Mouse (Mus musculus) liver, embryonic 16.5 days (tissue): Measurements from ENCODE around the gene Ppef1. TPM values are rescaled to one million over a fixed set of nuclear protein-coding genes. Genes with fewer than 3 reads are reported as not detected.

Source experiments
- ATAC-seq: fragments of 200-750 bp; cut with Nextera tagmentation; 2 replicates; pipeline ENCODE4 v1.8.0; 2017; ENCODE audit warnings: low read depth, mild to moderate bottlenecking, moderate number of reproducible peaks, moderate library complexity
- H3K27ac ChIP-seq: fragments of 300-500 bp; sonication (generic); 2 replicates; pipeline ENCODE4 v1.5.1; 2014; ENCODE audit warnings: mild to moderate bottlenecking, low read length
- H3K27me3 ChIP-seq: fragments of 300-500 bp; sonication (generic); 2 replicates; pipeline ENCODE4 v1.6.1; 2014; ENCODE audit warnings: low read depth, low read length, mixed read lengths; ENCODE audit not compliant: control insufficient read depth, insufficient read depth
- H3K36me3 ChIP-seq: fragments of 300-500 bp; sonication (generic); 2 replicates; pipeline ENCODE4 v1.6.1; 2014; ENCODE audit warnings: mild to moderate bottlenecking; ENCODE audit not compliant: control insufficient read depth, insufficient read depth
- H3K4me1 ChIP-seq: fragments of 300-500 bp; sonication (generic); 2 replicates; pipeline ENCODE4 v1.6.1; 2014; ENCODE audit warnings: low read depth, low read length, mixed read lengths; ENCODE audit not compliant: control insufficient read depth
- H3K4me2 ChIP-seq: fragments of 300-500 bp; sonication (generic); 2 replicates; pipeline ENCODE4 v1.6.1; 2014; ENCODE audit warnings: low read depth, low read length, mixed read lengths
- H3K4me3 ChIP-seq: fragments of 300-500 bp; sonication (generic); 2 replicates; pipeline ENCODE4 v1.5.1; 2014; ENCODE audit warnings: low read depth, mild to moderate bottlenecking, low read length
- H3K9ac ChIP-seq: fragments of 300-500 bp; sonication (generic); 2 replicates; pipeline ENCODE4 v1.6.1; 2014; ENCODE audit warnings: low read depth, low read length
- H3K9me3 ChIP-seq: fragments of 300-500 bp; sonication (generic); replicated peaks from 2 replicates; pipeline ENCODE4 v1.6.1; 2016; ENCODE audit warnings: low read length; ENCODE audit not compliant: control insufficient read depth
- WGBS: fragments of 180-500 bp; shearing (Covaris S2); extraction: QIAGEN DNeasy Blood & Tissue Kit; methylation state at CpG from one replicate; pipeline ENCODE4 v1.1.7; 2014; ENCODE audit not compliant: insufficient replicate concordance; 5-methylcytosine and 5-hydroxymethylcytosine counted together
- polyA plus RNA-seq: library from polyadenylated mRNA; unstranded; fragments of >200 nt; fragmentation: Nextera tagmentation; extraction: Ambion mirVana; gene quantifications from 2 replicates; pipeline ENCODE4 v1.2.1, GENCODE M21; 2015

The Ppef1 gene
- polyA plus RNA-seq, 1 experiment from 2014 or later, result not detected

GRCm38 (mm10) chrX:160745399-160745798 is 9.8 kb upstream of the Ppef1 start:
- 47% methylated on average over 1 of the region's 1 CpGs for WGBS
- H3K9ac ChIP-seq, result no peak overlapping the region
- no peak for ATAC-seq
- no peaks in the 10 kb centered on the region for H3K27me3 ChIP-seq
- H3K36me3 ChIP-seq, result no peaks in the 10 kb centered on the region
- no peak overlapping the region for H3K4me3 ChIP-seq
- H3K9me3 ChIP-seq, result no peaks in the 10 kb centered on the region
- no peak overlapping the region for H3K27ac ChIP-seq
- no peak overlapping the region for H3K4me2 ChIP-seq
- H3K4me1 ChIP-seq, result no peaks in the 10 kb centered on the region

GRCm38 (mm10) chrX:160699171-160699570 is 36.4 kb downstream of the Ppef1 start:
- no peaks in the 10 kb centered on the region for H3K9me3 ChIP-seq
- H3K27ac ChIP-seq, result no peak overlapping the region
- no peak overlapping the region for H3K4me3 ChIP-seq
- ATAC-seq, result no peak
- no peaks in the 10 kb centered on the region for H3K36me3 ChIP-seq
- H3K9ac ChIP-seq, result no peak overlapping the region
- 45% methylated on average over 1 of the region's 1 CpGs for WGBS
- H3K4me1 ChIP-seq, result no peaks in the 10 kb centered on the region
- no peaks in the 10 kb centered on the region; the same call in 1 of the 2 replicates for H3K27me3 ChIP-seq
- H3K4me2 ChIP-seq, result no peak overlapping the region

- 45% methylated on average over 3 of the region's 3 CpGs for WGBS
- ATAC-seq, result no peak
Observed at GRCm38 (mm10) chrX:160691559-160691958, 44.0 kb downstream of the Ppef1 start.

GRCm38 (mm10) chrX:160690094-160690493 is 45.5 kb downstream of the Ppef1 start:
- no peak overlapping the region for H3K4me2 ChIP-seq
- H3K36me3 ChIP-seq, result no peaks in the 10 kb centered on the region
- no peaks in the 10 kb centered on the region for H3K9me3 ChIP-seq

More at GRCm38 (mm10) chrX:160691559-160691958, 44.0 kb downstream of the Ppef1 start:
- Histone ChIP-seq H3K9me3 (no peaks in the 10 kb centered on the region), H3K4me3 (no peak overlapping the region), H3K27me3 (no peaks in the 10 kb centered on the region), H3K9ac (no peak overlapping the region), H3K4me2 (no peak overlapping the region), H3K36me3 (no peaks in the 10 kb centered on the region), H3K4me1 (no peaks in the 10 kb centered on the region), H3K27ac (no peak overlapping the region)

GRCm38 (mm10) chrX:160669992-160670391 is 65.6 kb downstream of the Ppef1 start:
- no peak for ATAC-seq
- WGBS, result 50% methylated on average over 1 of the region's 1 CpGs

More at GRCm38 (mm10) chrX:160690094-160690493, 45.5 kb downstream of the Ppef1 start:
- H3K9ac ChIP-seq, result no peak overlapping the region
- WGBS, result 77% methylated on average over 2 of the region's 2 CpGs
- no peaks in the 10 kb centered on the region for H3K4me1 ChIP-seq
- H3K27me3 ChIP-seq, result no peaks in the 10 kb centered on the region
- no peak for ATAC-seq
- H3K4me3 ChIP-seq, result no peak overlapping the region
- H3K27ac ChIP-seq, result no peak overlapping the region

GRCm38 (mm10) chrX:160610882-160611644 is 124.5 kb downstream of the Ppef1 start:
- Histone ChIP-seq H3K4me2 (no peak overlapping the region), H3K27ac (no peak overlapping the region), H3K4me3 (no peak overlapping the region), H3K27me3 (no peaks in the 10 kb centered on the region), H3K4me1 (no peaks in the 10 kb centered on the region), H3K36me3 (no peaks in the 10 kb centered on the region), H3K9ac (no peak overlapping the region), H3K9me3 (no peaks in the 10 kb centered on the region)
- 40% methylated on average over 4 of the region's 4 CpGs for whole genome bisulfite sequencing
- no peak for ATAC-seq

More at GRCm38 (mm10) chrX:160669992-160670391, 65.6 kb downstream of the Ppef1 start:
- H3K4me3 ChIP-seq, result no peak overlapping the region
- H3K4me1 ChIP-seq, result no peaks in the 10 kb centered on the region
- H3K36me3 ChIP-seq, result no peaks in the 10 kb centered on the region
- no peaks in the 10 kb centered on the region for H3K27me3 ChIP-seq
- no peak overlapping the region for H3K9ac ChIP-seq
- no peak overlapping the region for H3K27ac ChIP-seq
- H3K9me3 ChIP-seq, result no peaks in the 10 kb centered on the region
- no peak overlapping the region for H3K4me2 ChIP-seq

- no peak for ATAC-seq
- H3K9ac ChIP-seq, result no peak overlapping the region
- no peaks in the 10 kb centered on the region for H3K27me3 ChIP-seq
- no peak overlapping the region for H3K4me3 ChIP-seq
- no peaks in the 10 kb centered on the region for H3K4me1 ChIP-seq
- H3K27ac ChIP-seq, result no peak overlapping the region
- WGBS, result 62% methylated on average over 2 of the region's 2 CpGs
- no peaks in the 10 kb centered on the region for H3K9me3 ChIP-seq
- no peaks in the 10 kb centered on the region for H3K36me3 ChIP-seq
- no peak overlapping the region for H3K4me2 ChIP-seq
Observed at GRCm38 (mm10) chrX:160610482-160610881, 125.1 kb downstream of the Ppef1 start.

- no peak overlapping the region for H3K4me2 ChIP-seq
- no peaks in the 10 kb centered on the region for H3K4me1 ChIP-seq
- H3K27ac ChIP-seq, result no peak overlapping the region
- 22% methylated on average over 3 of the region's 3 CpGs for WGBS
- no peaks in the 10 kb centered on the region for H3K27me3 ChIP-seq
- no peak for ATAC-seq
- no peak overlapping the region for H3K4me3 ChIP-seq
- H3K9me3 ChIP-seq, result no peaks in the 10 kb centered on the region
- no peaks in the 10 kb centered on the region for H3K36me3 ChIP-seq
- no peak overlapping the region for H3K9ac ChIP-seq
Observed at GRCm38 (mm10) chrX:160609849-160610248, 125.7 kb downstream of the Ppef1 start.

GRCm38 (mm10) chrX:160603981-160604541 is 131.5 kb downstream of the Ppef1 start:
- Histone ChIP-seq H3K9me3 (no peaks in the 10 kb centered on the region), H3K4me2 (no peak overlapping the region), H3K27me3 (peaks cover 3% of the 10 kb centered on the region; the same call in 1 of the 2 replicates), H3K27ac (no peak overlapping the region), H3K4me3 (no peak overlapping the region), H3K36me3 (no peaks in the 10 kb centered on the region), H3K9ac (no peak overlapping the region), H3K4me1 (no peaks in the 10 kb centered on the region)
- no peak for ATAC-seq
- 40% methylated on average over 6 of the region's 6 CpGs for WGBS
